Mouse (Mus musculus) heart, embryonic 15.5 days (tissue): ENCODE data around the gene Gm11172. TPM values are rescaled to one million over a fixed set of nuclear protein-coding genes. Genes with fewer than 3 reads are reported as not detected.

Experiments
- ATAC-seq: fragments of 200-750 bp; cut with Nextera tagmentation; replicated peaks from 2 replicates; pipeline ENCODE4 v1.8.0; 2017; ENCODE audit warnings: low read depth, moderate TSS enrichment; ENCODE audit not compliant: insufficient number of reproducible peaks, insufficient read depth, low FRiP score
- H3K27ac ChIP-seq: fragments of 300-500 bp; sonication (generic); 2 replicates; pipeline ENCODE4 v1.5.1; 2015; ENCODE audit warnings: mild to moderate bottlenecking, inconsistent platforms
- H3K27me3 ChIP-seq: fragments of 300-500 bp; sonication (generic); 2 replicates; pipeline ENCODE4 v1.6.1; 2015; ENCODE audit warnings: inconsistent platforms
- H3K36me3 ChIP-seq: fragments of 300-500 bp; sonication (generic); 2 replicates; pipeline ENCODE4 v1.6.1; 2015; ENCODE audit warnings: mild to moderate bottlenecking, inconsistent platforms
- H3K4me1 ChIP-seq: fragments of 300-500 bp; sonication (generic); replicated peaks from 2 replicates; pipeline ENCODE4 v1.6.1; 2015; ENCODE audit warnings: inconsistent platforms
- H3K4me2 ChIP-seq: fragments of 300-500 bp; sonication (generic); 2 replicates; pipeline ENCODE4 v1.6.1; 2015; ENCODE audit warnings: inconsistent platforms, mild to moderate bottlenecking, moderate library complexity
- H3K4me3 ChIP-seq: fragments of 300-500 bp; sonication (generic); 2 replicates; pipeline ENCODE4 v1.5.1; 2015; ENCODE audit warnings: mild to moderate bottlenecking, inconsistent platforms
- H3K9ac ChIP-seq: fragments of 300-500 bp; sonication (generic); 2 replicates; pipeline ENCODE4 v1.6.1; 2015; ENCODE audit warnings: mild to moderate bottlenecking, inconsistent platforms
- H3K9me3 ChIP-seq: fragments of 300-500 bp; sonication (generic); replicated peaks from 2 replicates; pipeline ENCODE4 v1.6.1; 2016; ENCODE audit warnings: inconsistent platforms
- WGBS: fragments of 180-500 bp; shearing (Covaris S2); methylation state at CpG from one replicate; pipeline ENCODE4 v1.1.7; 2015; ENCODE audit warnings: mixed read lengths; 5-methylcytosine and 5-hydroxymethylcytosine counted together
- polyA plus RNA-seq: library from polyadenylated mRNA; unstranded; fragments of >200 nt; fragmentation: Nextera tagmentation; extraction: Ambion mirVana; gene quantifications from 2 replicates; pipeline ENCODE4 v1.2.1, GENCODE M21; 2015

Gene Gm11172
- polyA plus RNA-seq, 1 experiment from 2014 or later, result not detected

DNA sequence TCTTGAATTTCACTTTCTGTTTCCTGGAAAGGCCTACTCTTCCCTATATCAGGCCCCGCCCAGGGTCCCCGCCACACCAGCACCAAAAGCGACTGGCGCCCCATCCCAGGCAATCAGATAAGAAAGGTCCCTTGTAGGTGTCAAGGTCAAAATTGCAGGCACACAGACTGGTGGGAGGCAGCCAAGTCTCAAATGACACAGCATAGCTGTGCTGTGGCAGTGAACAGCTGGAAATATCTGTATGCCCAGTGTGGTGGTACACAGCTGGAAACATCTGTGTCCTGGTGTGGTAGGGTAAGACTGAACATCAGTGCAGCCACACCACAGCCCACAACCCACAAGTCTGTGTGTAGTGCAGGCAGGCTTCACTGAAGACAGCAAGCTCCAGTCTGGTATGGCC lies 2.1 kb downstream of the Gm11172 start:
- H3K4me1 ChIP-seq, result peaks cover 23% of the 10 kb centered on the region
- no peaks in the 10 kb centered on the region for H3K27me3 ChIP-seq
- H3K9ac ChIP-seq, result no peak overlapping the region
- peak overlapping the region; percentile 14 for H3K27ac ChIP-seq
- H3K36me3 ChIP-seq, result no peaks in the 10 kb centered on the region
- no peak overlapping the region for H3K4me2 ChIP-seq
- no peak overlapping the region for H3K4me3 ChIP-seq
- 45% methylated on average over 4 of the region's 4 CpGs for WGBS
- ATAC-seq, result no peak
- H3K9me3 ChIP-seq, result no peaks in the 10 kb centered on the region

DNA sequence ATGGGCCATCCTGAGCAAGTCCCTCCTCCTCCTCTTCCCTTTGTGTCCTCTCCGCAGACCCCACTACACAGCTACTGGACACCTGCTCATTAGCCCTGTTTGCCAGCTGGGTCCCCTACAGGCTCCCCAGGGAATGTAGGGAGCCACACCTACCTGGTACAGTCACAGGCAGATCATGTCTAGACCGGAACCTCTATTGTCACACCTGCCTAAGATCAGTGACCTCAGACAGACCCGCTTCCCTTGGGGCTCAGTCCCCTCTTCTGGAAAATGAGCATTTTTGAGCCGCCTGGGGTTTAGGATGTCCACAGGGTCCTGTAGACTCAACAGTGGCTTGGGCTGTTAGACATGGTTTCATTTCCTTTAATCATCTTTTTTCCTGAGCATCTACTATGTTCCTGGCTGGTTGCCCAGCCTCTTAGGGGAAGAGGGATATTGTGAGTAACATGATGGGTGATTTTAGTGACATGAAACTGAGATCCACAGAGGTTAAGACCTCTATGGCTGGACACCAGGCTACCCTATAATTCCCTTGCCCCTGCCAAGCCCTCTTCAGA lies 5.9 kb downstream of the Gm11172 start:
- Histone ChIP-seq H3K4me2 (no peak overlapping the region), H3K4me1 (peaks cover 21% of the 10 kb centered on the region), H3K4me3 (no peak overlapping the region), H3K27ac (no peak overlapping the region), H3K27me3 (no peaks in the 10 kb centered on the region), H3K9me3 (no peaks in the 10 kb centered on the region), H3K9ac (no peak overlapping the region), H3K36me3 (no peaks in the 10 kb centered on the region)
- 89% methylated on average over 4 of the region's 4 CpGs for WGBS
- no peak for ATAC-seq

- H3K27ac ChIP-seq, result 0 out of 2 replicates have a peak overlapping the region, but pooled peaks have one; percentile 12
- no peak overlapping the region for H3K9ac ChIP-seq
- peaks cover 14% of the 10 kb centered on the region for H3K4me1 ChIP-seq
- H3K9me3 ChIP-seq, result no peaks in the 10 kb centered on the region
- H3K4me2 ChIP-seq, result no peak overlapping the region
- no peaks in the 10 kb centered on the region for H3K27me3 ChIP-seq
- WGBS, result 33% methylated on average over 3 of the region's 3 CpGs
- no peak overlapping the region for H3K4me3 ChIP-seq
- ATAC-seq, result no peak
- no peaks in the 10 kb centered on the region for H3K36me3 ChIP-seq
Measured at GRCm38 (mm10) chr16:10819966-10820365, 7.3 kb downstream of the Gm11172 start.

DNA sequence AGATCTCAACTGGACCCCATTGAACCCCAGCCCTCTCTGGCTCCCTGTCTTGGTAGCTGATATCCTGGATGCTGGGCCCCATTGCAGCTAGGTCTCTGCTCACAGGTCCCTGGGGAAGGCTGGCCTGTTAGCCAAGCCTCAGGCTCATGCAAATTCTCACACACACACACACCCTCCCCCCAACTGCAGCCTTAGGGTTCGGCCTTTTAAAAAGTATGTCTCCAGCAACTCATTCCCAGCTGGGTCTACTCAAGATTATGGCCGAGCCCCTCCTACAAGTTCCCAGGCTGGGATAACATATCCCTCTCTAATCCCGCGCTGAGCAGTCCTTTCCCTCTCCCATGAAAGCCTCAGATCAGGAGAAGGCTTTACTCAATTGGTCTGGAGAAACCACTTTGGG lies 8.7 kb downstream of the Gm11172 start:
- no peak overlapping the region for H3K4me3 ChIP-seq
- H3K9ac ChIP-seq, result no peak overlapping the region
- H3K36me3 ChIP-seq, result no peaks in the 10 kb centered on the region
- no peaks in the 10 kb centered on the region for H3K9me3 ChIP-seq
- no peak overlapping the region for H3K4me2 ChIP-seq
- ATAC-seq, result peak; percentile 20; the same call in 1 of the 2 replicates
- H3K27me3 ChIP-seq, result no peaks in the 10 kb centered on the region
- peaks cover 13% of the 10 kb centered on the region; the same call in 1 of the 2 replicates for H3K4me1 ChIP-seq
- 60% methylated on average over 4 of the region's 4 CpGs for WGBS
- peak overlapping the region; percentile 35 for H3K27ac ChIP-seq

GRCm38 (mm10) chr16:10824536-10824935 lies 11.8 kb downstream of the Gm11172 start:
- Histone ChIP-seq H3K36me3 (no peaks in the 10 kb centered on the region), H3K4me1 (peaks cover 6% of the 10 kb centered on the region; the same call in 1 of the 2 replicates), H3K27ac (no peak overlapping the region), H3K4me3 (no peak overlapping the region), H3K27me3 (no peaks in the 10 kb centered on the region), H3K9ac (no peak overlapping the region), H3K9me3 (no peaks in the 10 kb centered on the region), H3K4me2 (no peak overlapping the region)
- ATAC-seq, result no peak
- 88% methylated on average over 1 of the region's 1 CpGs for WGBS

- no peak overlapping the region for H3K4me3 ChIP-seq
- ATAC-seq, result no peak
- H3K9me3 ChIP-seq, result no peaks in the 10 kb centered on the region
- H3K27ac ChIP-seq, result no peak overlapping the region
- no peak overlapping the region for H3K9ac ChIP-seq
- no peaks in the 10 kb centered on the region for H3K36me3 ChIP-seq
- H3K4me1 ChIP-seq, result 0 out of 2 replicates have a peak, but pooled peaks cover 2% of the 10 kb centered on the region
- H3K27me3 ChIP-seq, result no peaks in the 10 kb centered on the region
- H3K4me2 ChIP-seq, result no peak overlapping the region
- WGBS, result 85% methylated on average over 4 of the region's 4 CpGs
Measured at GRCm38 (mm10) chr16:10825840-10826239, 13.1 kb downstream of the Gm11172 start.

- H3K4me2 ChIP-seq, result no peak overlapping the region
- no peaks in the 10 kb centered on the region for H3K27me3 ChIP-seq
- H3K9ac ChIP-seq, result no peak overlapping the region
- H3K4me3 ChIP-seq, result no peak overlapping the region
- no peak for ATAC-seq
- no peaks in the 10 kb centered on the region for H3K9me3 ChIP-seq
- H3K27ac ChIP-seq, result no peak overlapping the region
- no peaks in the 10 kb centered on the region for H3K4me1 ChIP-seq
- 85% methylated on average over 9 of the region's 9 CpGs for WGBS
- H3K36me3 ChIP-seq, result no peaks in the 10 kb centered on the region
Measured at GRCm38 (mm10) chr16:10827269-10827668, 14.6 kb downstream of the Gm11172 start.

GRCm38 (mm10) chr16:10827766-10828460 lies 15.2 kb downstream of the Gm11172 start:
- Histone ChIP-seq H3K27ac (no peak overlapping the region), H3K36me3 (no peaks in the 10 kb centered on the region), H3K9me3 (no peaks in the 10 kb centered on the region), H3K4me3 (no peak overlapping the region), H3K4me2 (no peak overlapping the region), H3K27me3 (no peaks in the 10 kb centered on the region), H3K4me1 (no peaks in the 10 kb centered on the region), H3K9ac (no peak overlapping the region)
- no peak for ATAC-seq
- 71% methylated on average over 7 of the region's 7 CpGs for WGBS

- Histone ChIP-seq H3K4me3 (no peak overlapping the region), H3K9ac (no peak overlapping the region), H3K27ac (no peak overlapping the region), H3K27me3 (no peaks in the 10 kb centered on the region), H3K36me3 (no peaks in the 10 kb centered on the region), H3K4me2 (no peak overlapping the region), H3K4me1 (no peaks in the 10 kb centered on the region), H3K9me3 (no peaks in the 10 kb centered on the region)
- ATAC-seq, result no peak
- 70% methylated on average over 4 of the region's 4 CpGs for WGBS
Measured at GRCm38 (mm10) chr16:10828461-10828805, 15.7 kb downstream of the Gm11172 start.

DNA sequence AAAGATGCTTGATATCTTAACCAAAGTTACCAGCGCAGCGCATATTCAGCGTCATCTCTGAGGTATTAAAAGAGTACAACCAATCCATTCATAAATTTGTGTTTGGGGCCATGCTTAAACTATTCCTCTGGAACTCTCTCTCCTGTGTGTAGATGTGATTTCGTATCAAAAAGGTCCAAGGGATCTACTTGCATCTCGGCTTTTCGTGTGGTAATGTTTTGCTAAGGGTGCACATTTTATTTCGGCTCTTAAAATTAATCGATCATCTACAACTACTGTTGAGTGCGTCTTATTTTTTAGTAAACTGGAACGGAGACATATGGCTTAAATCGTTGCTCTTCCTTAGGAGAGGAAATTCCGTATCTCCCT lies 21.8 kb downstream of the Gm11172 start:
- no peak overlapping the region for H3K27ac ChIP-seq
- H3K4me1 ChIP-seq, result peaks cover 39% of the 10 kb centered on the region
- 3% methylated on average over 12 of the region's 12 CpGs for WGBS
- no peaks in the 10 kb centered on the region for H3K36me3 ChIP-seq
- no peaks in the 10 kb centered on the region for H3K9me3 ChIP-seq
- H3K4me2 ChIP-seq, result peak overlapping the region; percentile 98
- peak overlapping the region; percentile 2; the same call in 1 of the 2 replicates for H3K9ac ChIP-seq
- no peak for ATAC-seq
- H3K4me3 ChIP-seq, result peak overlapping the region; percentile 90
- H3K27me3 ChIP-seq, result no peaks in the 10 kb centered on the region

DNA sequence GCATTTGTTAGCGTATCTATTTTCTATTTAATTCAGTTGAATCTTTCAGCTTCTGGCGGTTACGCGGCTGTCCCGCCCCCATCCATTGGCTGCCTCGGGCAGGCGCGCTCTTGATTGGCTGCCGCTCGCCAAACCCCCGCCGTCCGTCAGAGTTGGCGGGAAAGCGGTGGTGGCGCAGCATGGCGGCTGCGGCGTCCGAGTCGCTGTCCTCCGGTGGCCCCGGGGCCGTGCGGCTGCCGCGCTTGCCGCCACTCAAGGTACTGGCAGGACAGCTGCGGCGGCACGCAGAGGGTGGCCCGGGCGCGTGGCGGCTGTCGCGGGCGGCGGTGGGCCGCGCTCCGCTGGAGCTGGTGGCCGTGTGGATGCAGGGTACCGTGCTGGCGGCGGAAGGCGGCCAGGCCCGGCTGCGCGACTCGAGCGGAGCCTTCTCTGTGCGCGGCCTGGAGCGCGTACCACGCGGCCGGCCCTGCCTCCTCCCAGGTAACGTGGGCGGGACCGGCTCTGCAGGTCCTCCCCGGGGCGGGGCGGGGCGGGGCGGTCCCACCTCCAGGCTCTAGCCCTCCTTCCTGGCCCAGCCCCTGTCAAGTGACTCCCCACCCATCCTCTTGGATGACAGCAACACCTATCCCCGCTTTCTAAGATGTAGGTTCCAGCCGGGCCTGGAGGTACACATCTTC lies 22.3 kb downstream of the Gm11172 start, which contains the start of gene Rmi2:
Gene Rmi2, plus strand, starts transcription at position 149 of the 677 bp plus-strand sequence.
- peak within 1 kb of the TSS; percentile 80 for H3K27ac ChIP-seq
- peak within 1 kb of the TSS; percentile 79 for H3K9ac ChIP-seq
- no peaks in the 10 kb centered on the region for H3K27me3 ChIP-seq
- peaks cover 42% of the 10 kb centered on the region for H3K4me1 ChIP-seq
- no peaks in the 10 kb centered on the region for H3K36me3 ChIP-seq
- no peaks in the 10 kb centered on the region for H3K9me3 ChIP-seq
- H3K4me2 ChIP-seq, result peak within 1 kb of the TSS; percentile 98
- WGBS, result 1% methylated on average over 67 of the region's 69 CpGs
- H3K4me3 ChIP-seq, result peak within 1 kb of the TSS; percentile 90
- ATAC-seq, result peak; percentile 84
